Mouse (Mus musculus): ENCODE data around the gene Terf2. TPM values are rescaled to one million over a fixed set of nuclear protein-coding genes. Genes with fewer than 3 reads are reported as not detected.

Terf2 gene
- total and polyA plus RNA-seq, 3 experiments = 24.9 to 76.8 (median 28.6) TPM

DNA sequence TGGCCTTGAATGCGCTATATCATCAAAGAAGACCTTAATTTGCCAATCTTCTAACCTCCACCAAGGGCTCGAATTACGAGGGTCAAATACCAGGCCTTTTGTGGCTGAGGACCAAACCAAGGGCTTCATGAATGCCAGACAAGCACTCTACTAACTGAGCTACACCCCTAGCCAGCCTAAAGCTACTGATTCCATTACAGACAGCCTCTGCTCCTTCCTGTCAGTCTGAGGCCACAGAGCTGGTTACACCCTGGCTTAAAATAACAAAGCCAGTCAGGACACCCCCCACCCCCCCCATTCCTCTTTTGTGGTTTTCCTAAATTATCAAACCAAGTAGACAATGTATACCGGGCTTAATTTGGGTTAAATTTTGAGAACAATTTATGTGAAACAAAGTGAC, 22.6 kb downstream of the Terf2 start:
- ATAC-seq (ENCODE audit: extremely low read depth, insufficient number of reproducible peaks, low FRiP score, poor library complexity, severe bottlenecking) (no peak), DNase-seq (ENCODE audit: low spot score) (no peak)
- Histone ChIP-seq H3K36me3 (replicated peaks) (peaks cover 98% of the 10 kb centered on the region), H3K9me3 (replicated peaks) (no peaks in the 10 kb centered on the region), H3K27me3 (ENCODE audit: insufficient read depth, low read length) (no peaks in the 10 kb centered on the region), H3K4me1 (ENCODE audit: insufficient read depth, low read depth, low read length) (peaks cover 11% of the 10 kb centered on the region), H3K4me3 (ENCODE audit: low read depth, low read length) (no peak overlapping the region)
- TF ChIP-seq GATA1 (IDR thresholded peaks at IDR 0.05; ENCODE audit: borderline replicate concordance, low read length) (no peak), TAL1 (conservative IDR thresholded peaks at IDR 0.05; ENCODE audit: low read depth, low read length) (no peak), CTCF (IDR thresholded peaks at IDR 0.05; ENCODE audit: low read depth, low read length) (no peak), GATA2 (IDR thresholded peaks at IDR 0.05; ENCODE audit: borderline replicate concordance, low read depth, low read length) (no peak), POLR2AphosphoS5 (IDR thresholded peaks at IDR 0.05; ENCODE audit: insufficient replicate concordance, low read depth, low read length) (no peak)

DNA sequence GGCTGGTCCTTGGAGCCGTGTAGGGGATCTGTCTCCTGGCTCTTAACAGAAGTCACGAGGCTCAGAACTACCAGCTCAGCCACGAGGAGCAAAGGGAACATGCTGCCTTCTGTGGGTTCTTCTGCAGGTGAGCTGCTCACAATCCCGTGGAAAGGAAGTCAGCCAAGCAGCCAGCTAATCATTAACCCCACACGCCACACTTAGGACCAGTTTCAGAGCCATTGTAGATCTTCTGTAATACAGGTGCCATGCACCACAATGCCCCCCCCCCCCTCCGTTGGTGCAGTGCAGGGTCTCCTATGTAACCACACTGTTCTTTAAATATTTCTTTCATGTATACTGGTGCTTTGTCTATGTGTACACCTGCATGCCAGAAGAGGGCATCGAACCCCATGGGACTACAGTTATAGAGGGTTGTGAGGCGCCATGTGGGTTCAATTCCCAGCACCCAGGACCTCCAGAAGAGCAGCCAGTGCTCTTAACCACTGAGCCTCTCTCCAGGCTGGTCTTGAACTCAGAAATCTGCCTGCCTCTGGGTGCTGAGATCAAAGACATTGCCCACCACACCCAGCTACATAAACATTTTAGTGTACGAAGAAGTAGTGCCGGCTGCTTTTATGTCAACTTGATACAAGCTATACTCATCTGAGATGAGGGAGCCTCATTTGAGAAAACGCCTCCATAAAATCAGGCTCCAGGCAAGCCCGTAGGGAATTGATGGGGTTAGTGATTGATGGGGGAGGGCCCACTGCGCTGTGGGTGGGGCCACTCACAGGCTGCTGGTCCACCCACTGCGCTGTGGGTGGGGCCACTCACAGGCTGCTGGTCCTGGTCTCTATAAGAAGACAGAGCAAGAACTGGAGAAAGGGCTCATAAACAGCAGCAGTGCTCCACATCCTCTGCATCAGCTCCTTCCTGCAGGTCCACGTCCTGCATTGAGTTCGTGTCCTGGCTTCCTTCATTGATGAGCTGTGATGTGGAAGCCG, 30.5 kb downstream of the Terf2 start, which contains the start of gene Tmed6:
Gene Tmed6 (minus strand): TSS at position 134 of the 986 bp plus-strand sequence.
- Histone ChIP-seq H3K36me3 (replicated peaks) (peaks cover 31% of the 10 kb centered on the region), H3K27me3 (ENCODE audit: insufficient read depth, low read length) (peaks cover 8% of the 10 kb centered on the region), H3K4me1 (ENCODE audit: insufficient read depth, low read depth, low read length) (peaks cover 22% of the 10 kb centered on the region), H3K4me3 (ENCODE audit: low read depth, low read length) (no peak within 1 kb of the TSS), H3K9me3 (replicated peaks) (no peaks in the 10 kb centered on the region)
- DNase-seq (ENCODE audit: low spot score) (peak; percentile 28), ATAC-seq (ENCODE audit: extremely low read depth, insufficient number of reproducible peaks, low FRiP score, poor library complexity, severe bottlenecking) (peak; percentile 75)
- TF ChIP-seq CTCF (IDR thresholded peaks at IDR 0.05; ENCODE audit: low read depth, low read length) (no peak), GATA1 (IDR thresholded peaks at IDR 0.05; ENCODE audit: borderline replicate concordance, low read length) (no peak), TAL1 (conservative IDR thresholded peaks at IDR 0.05; ENCODE audit: low read depth, low read length) (no peak), POLR2AphosphoS5 (IDR thresholded peaks at IDR 0.05; ENCODE audit: insufficient replicate concordance, low read depth, low read length) (no peak), GATA2 (IDR thresholded peaks at IDR 0.05; ENCODE audit: borderline replicate concordance, low read depth, low read length) (no peak)

DNA sequence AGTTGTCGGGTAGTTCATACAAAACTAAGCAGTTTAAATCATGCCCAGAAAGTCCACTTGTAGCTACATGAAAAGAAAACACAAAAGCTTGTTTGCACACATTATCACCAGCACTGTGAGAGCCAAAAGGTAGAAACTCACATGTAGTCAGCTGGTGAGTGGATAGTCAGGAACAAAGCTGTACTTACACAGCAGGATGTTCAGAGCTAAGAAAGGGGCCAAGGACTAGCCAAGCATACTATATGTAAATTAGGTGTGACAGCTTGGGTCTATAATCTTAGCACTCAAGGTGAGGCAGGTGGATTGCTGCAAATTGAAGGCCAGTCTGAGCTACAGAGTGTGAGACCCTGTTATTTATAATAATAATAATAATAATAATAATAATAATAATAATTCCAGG, 33.7 kb downstream of the Terf2 start:
- peaks cover 34% of the 10 kb centered on the region for H3K36me3 ChIP-seq (replicated peaks)
- peaks cover 8% of the 10 kb centered on the region for H3K27me3 ChIP-seq (ENCODE audit: insufficient read depth, low read length)
- H3K9me3 ChIP-seq (replicated peaks) = no peaks in the 10 kb centered on the region
- DNase-seq (ENCODE audit: low spot score) (no peak), ATAC-seq (ENCODE audit: extremely low read depth, insufficient number of reproducible peaks, low FRiP score, poor library complexity, severe bottlenecking) (no peak)
- H3K4me1 ChIP-seq (ENCODE audit: insufficient read depth, low read depth, low read length) = peaks cover 31% of the 10 kb centered on the region
- H3K4me3 ChIP-seq (ENCODE audit: low read depth, low read length) = no peak overlapping the region
- TF ChIP-seq CTCF (IDR thresholded peaks at IDR 0.05; ENCODE audit: low read depth, low read length) = no peak
- no peak for TF ChIP-seq TAL1 (conservative IDR thresholded peaks at IDR 0.05; ENCODE audit: low read depth, low read length)
- no peak for TF ChIP-seq GATA1 (IDR thresholded peaks at IDR 0.05; ENCODE audit: borderline replicate concordance, low read length)
- TF ChIP-seq GATA2 (IDR thresholded peaks at IDR 0.05; ENCODE audit: borderline replicate concordance, low read depth, low read length) = no peak
- TF ChIP-seq POLR2AphosphoS5 (IDR thresholded peaks at IDR 0.05; ENCODE audit: insufficient replicate concordance, low read depth, low read length) = no peak

DNA sequence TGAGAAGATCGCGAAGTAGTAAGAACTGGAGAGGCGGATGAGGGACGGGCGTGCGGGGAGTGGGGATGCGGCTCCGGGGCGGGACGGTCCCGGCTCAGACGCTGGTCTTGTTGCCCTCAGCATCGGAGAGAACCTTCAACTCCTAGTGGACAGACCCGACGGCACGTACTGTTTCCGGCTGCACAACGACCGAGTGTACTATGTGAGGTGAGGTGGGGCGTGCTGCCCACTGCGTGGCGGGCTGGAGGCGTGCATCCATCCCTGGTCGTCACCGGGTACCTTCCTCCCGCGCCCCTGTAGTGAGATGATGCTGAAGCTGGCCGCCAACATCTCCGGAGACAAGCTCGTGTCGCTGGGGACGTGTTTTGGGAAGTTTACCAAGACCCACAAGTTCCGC, 39.4 kb downstream of the Terf2 start:
- Histone ChIP-seq H3K4me1 (ENCODE audit: insufficient read depth, low read depth, low read length) (peaks cover 45% of the 10 kb centered on the region), H3K4me3 (ENCODE audit: low read depth, low read length) (peak overlapping the region; percentile 100), H3K36me3 (replicated peaks) (peaks cover 72% of the 10 kb centered on the region), H3K27me3 (ENCODE audit: insufficient read depth, low read length) (no peaks in the 10 kb centered on the region), H3K9me3 (replicated peaks) (no peaks in the 10 kb centered on the region)
- TF ChIP-seq GATA2 (IDR thresholded peaks at IDR 0.05; ENCODE audit: borderline replicate concordance, low read depth, low read length) (no peak), TAL1 (conservative IDR thresholded peaks at IDR 0.05; ENCODE audit: low read depth, low read length) (no peak), GATA1 (IDR thresholded peaks at IDR 0.05; ENCODE audit: borderline replicate concordance, low read length) (no peak), POLR2AphosphoS5 (IDR thresholded peaks at IDR 0.05; ENCODE audit: insufficient replicate concordance, low read depth, low read length) (no peak), CTCF (IDR thresholded peaks at IDR 0.05; ENCODE audit: low read depth, low read length) (no peak)
- DNase-seq (ENCODE audit: low spot score) (no peak), ATAC-seq (ENCODE audit: extremely low read depth, insufficient number of reproducible peaks, low FRiP score, poor library complexity, severe bottlenecking) (peak; percentile 16; the same call in 1 of the 2 replicates)

DNA sequence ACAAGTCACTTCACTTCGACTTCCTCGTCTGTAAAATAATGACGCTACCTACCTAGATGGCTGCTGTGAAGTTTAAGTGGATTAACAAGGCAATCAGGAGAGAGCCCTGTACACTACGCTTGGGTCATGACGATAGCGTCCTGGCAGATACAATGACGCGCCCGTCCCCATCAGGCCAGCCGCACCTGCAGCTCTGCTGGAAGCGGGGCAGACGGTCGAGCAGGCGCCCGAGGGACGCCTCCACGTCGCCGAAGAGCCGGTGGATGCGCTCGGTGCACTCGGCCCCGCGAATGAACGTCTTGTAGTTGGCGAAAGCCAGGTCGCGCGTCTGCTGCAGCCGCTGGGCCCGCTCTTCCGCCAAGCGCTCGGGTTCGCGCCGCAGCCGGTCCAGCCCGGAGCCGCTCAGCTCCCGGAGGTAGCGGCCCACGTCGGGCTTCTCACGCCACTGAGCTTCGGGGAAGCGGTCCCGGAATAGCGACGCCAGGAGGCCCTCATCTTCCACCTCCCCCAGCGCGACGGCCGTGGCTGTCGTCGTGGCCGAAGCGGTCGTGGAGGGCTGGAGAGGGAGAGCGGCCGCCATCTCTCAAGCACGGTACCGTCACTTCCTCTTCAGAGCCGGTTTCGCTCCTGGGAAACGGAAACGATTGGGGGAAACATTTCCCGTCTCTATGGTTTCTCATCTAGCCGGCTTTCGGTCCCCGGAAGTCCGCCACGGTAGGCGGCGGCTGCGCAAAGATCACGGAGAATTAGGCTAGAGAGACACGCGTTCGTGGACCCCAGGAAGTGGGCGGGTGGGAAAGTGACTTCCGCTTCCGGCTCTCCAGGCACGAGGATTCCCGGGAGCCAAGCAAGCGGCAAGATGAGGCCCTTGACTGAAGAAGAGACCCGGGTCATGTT, 40.0 kb downstream of the Terf2 start, which contains the start of the genes Cog8 and Nip7:
Gene Cog8 (minus strand): TSS at position 614 of the 897 bp plus-strand sequence.
Gene Nip7 (plus strand): TSS at position 802 of the 897 bp plus-strand sequence.
- Histone ChIP-seq H3K9me3 (replicated peaks) (no peaks in the 10 kb centered on the region), H3K4me1 (ENCODE audit: insufficient read depth, low read depth, low read length) (peaks cover 49% of the 10 kb centered on the region), H3K27me3 (ENCODE audit: insufficient read depth, low read length) (no peaks in the 10 kb centered on the region), H3K4me3 (ENCODE audit: low read depth, low read length) (peak within 1 kb of the TSS; percentile 100), H3K36me3 (replicated peaks) (peaks cover 79% of the 10 kb centered on the region)
- DNase-seq (ENCODE audit: low spot score) = peak; percentile 96
- TF ChIP-seq TAL1 (conservative IDR thresholded peaks at IDR 0.05; ENCODE audit: low read depth, low read length) (no peak), POLR2AphosphoS5 (IDR thresholded peaks at IDR 0.05; ENCODE audit: insufficient replicate concordance, low read depth, low read length) (no peak), GATA1 (IDR thresholded peaks at IDR 0.05; ENCODE audit: borderline replicate concordance, low read length) (no peak), GATA2 (IDR thresholded peaks at IDR 0.05; ENCODE audit: borderline replicate concordance, low read depth, low read length) (no peak), CTCF (IDR thresholded peaks at IDR 0.05; ENCODE audit: low read depth, low read length) (no peak)
- peak; percentile 98 for ATAC-seq (ENCODE audit: extremely low read depth, insufficient number of reproducible peaks, low FRiP score, poor library complexity, severe bottlenecking)

All from G1E (cell line).